Mouse (Mus musculus): ENCODE measurements around the gene Glrp1.

Gene Glrp1

GRCm38 (mm10) chr1:88463241-88463640, 46.6 kb downstream of the Glrp1 start:
- no peak for DNase-seq (ENCODE audit: low read depth, low spot score)

GRCm38 (mm10) chr1:88462484-88462883, 47.4 kb downstream of the Glrp1 start:
- DNase-seq (ENCODE audit: low read depth, low spot score), result no peak

- no peak for DNase-seq (ENCODE audit: low read depth, low spot score)
Observed at GRCm38 (mm10) chr1:88461096-88461495, 48.8 kb downstream of the Glrp1 start.

GRCm38 (mm10) chr1:88459655-88460054, 50.2 kb downstream of the Glrp1 start:
- no peak for DNase-seq (ENCODE audit: low read depth, low spot score)

- no peak for DNase-seq (ENCODE audit: low read depth, low spot score)
Observed at GRCm38 (mm10) chr1:88459196-88459595, 50.7 kb downstream of the Glrp1 start.

GRCm38 (mm10) chr1:88456451-88457072, 53.3 kb downstream of the Glrp1 start:
- DNase-seq (ENCODE audit: low read depth, low spot score), result no peak

- DNase-seq (ENCODE audit: low read depth, low spot score), result no peak
Observed at GRCm38 (mm10) chr1:88455761-88456160, 54.1 kb downstream of the Glrp1 start.

- DNase-seq (ENCODE audit: low read depth, low spot score), result no peak
Observed at GRCm38 (mm10) chr1:88454703-88455102, 55.2 kb downstream of the Glrp1 start.

- no peak for DNase-seq (ENCODE audit: low read depth, low spot score)
Observed at GRCm38 (mm10) chr1:88452198-88452597, 57.7 kb downstream of the Glrp1 start.

GRCm38 (mm10) chr1:88450668-88451067, 59.2 kb downstream of the Glrp1 start:
- no peak for DNase-seq (ENCODE audit: low read depth, low spot score)
